Mouse (Mus musculus) stomach, embryonic 15.5 days (tissue): ENCODE measurements around the gene Nckap1l. TPM values are rescaled to one million over a fixed set of nuclear protein-coding genes. Genes with fewer than 3 reads are reported as not detected.
A peak's percentile ranks its signal among the peaks of the same experiment; 100 is the strongest.

ENCODE experiments used
- ATAC-seq: fragments of 200-750 bp; cut with Nextera tagmentation; 2 replicates; pipeline ENCODE4 v1.8.0; 2017; ENCODE audit warnings: low read depth, moderate number of reproducible peaks, moderate TSS enrichment; ENCODE audit not compliant: insufficient read depth, low FRiP score
- H3K27ac ChIP-seq: fragments of 300-500 bp; sonication (generic); 2 replicates; pipeline ENCODE4 v1.5.1; 2015; ENCODE audit warnings: mild to moderate bottlenecking, inconsistent platforms
- H3K27me3 ChIP-seq: fragments of 300-500 bp; sonication (generic); replicated peaks from 2 replicates; pipeline ENCODE4 v1.6.1; 2015; ENCODE audit warnings: inconsistent platforms
- H3K36me3 ChIP-seq: fragments of 300-500 bp; sonication (generic); 2 replicates; pipeline ENCODE4 v1.6.1; 2015; ENCODE audit warnings: inconsistent platforms
- H3K4me1 ChIP-seq: fragments of 300-500 bp; sonication (generic); 2 replicates; pipeline ENCODE4 v1.6.1; 2015; ENCODE audit warnings: inconsistent platforms
- H3K4me2 ChIP-seq: fragments of 300-500 bp; sonication (generic); 2 replicates; pipeline ENCODE4 v1.6.1; 2015; ENCODE audit warnings: mild to moderate bottlenecking, inconsistent platforms
- H3K4me3 ChIP-seq: fragments of 300-500 bp; sonication (generic); replicated peaks from 2 replicates; pipeline ENCODE4 v1.5.1; 2015; ENCODE audit warnings: inconsistent platforms
- H3K9ac ChIP-seq: fragments of 300-500 bp; sonication (generic); 2 replicates; pipeline ENCODE4 v1.6.1; 2015; ENCODE audit warnings: inconsistent platforms
- H3K9me3 ChIP-seq: fragments of 300-500 bp; sonication (generic); 2 replicates; pipeline ENCODE4 v1.6.1; 2016; ENCODE audit warnings: inconsistent platforms
- WGBS: fragments of 180-500 bp; shearing (Covaris S2); methylation state at CpG from one replicate; pipeline ENCODE4 v1.1.7; 2015; 5-methylcytosine and 5-hydroxymethylcytosine counted together
- polyA plus RNA-seq: library from polyadenylated mRNA; unstranded; fragments of >200 nt; fragmentation: Nextera tagmentation; extraction: Ambion mirVana; gene quantifications from 2 replicates; pipeline ENCODE4 v1.2.1, GENCODE M21; 2015

The Nckap1l gene
- polyA plus RNA-seq, 1 experiment from 2014 or later: 4.1 TPM

GRCm38 (mm10) chr15:103479080-103479606 lies 25.5 kb downstream of the Nckap1l start:
- Histone ChIP-seq H3K4me3 (no peak overlapping the region), H3K9ac (no peak overlapping the region), H3K4me1 (no peaks in the 10 kb centered on the region), H3K27me3 (no peaks in the 10 kb centered on the region), H3K36me3 (no peaks in the 10 kb centered on the region), H3K9me3 (no peaks in the 10 kb centered on the region), H3K4me2 (no peak overlapping the region), H3K27ac (no peak overlapping the region)
- ATAC-seq: peak; percentile 35; the same call in 1 of the 2 replicates
- 46% methylated on average over 1 of the region's 1 CpGs for WGBS

DNA sequence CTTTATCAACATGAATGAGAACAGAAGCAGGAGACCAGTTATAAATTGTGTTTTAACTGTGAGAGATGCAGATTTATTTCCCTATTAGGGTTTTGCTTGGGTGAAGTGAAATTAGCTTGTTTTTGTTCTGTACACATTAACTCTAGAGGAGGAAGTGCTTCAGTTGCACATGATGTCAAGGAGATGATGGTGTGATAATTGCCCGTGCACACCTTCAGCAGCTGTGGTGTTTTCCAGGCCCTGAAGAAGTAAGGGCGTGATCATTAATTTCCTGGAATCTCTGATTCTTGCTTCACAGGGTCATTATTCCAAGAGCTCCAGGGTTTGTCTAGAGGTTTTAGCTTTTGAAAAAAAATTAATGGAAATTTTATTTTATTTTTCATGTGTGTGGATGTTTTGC lies 26.5 kb downstream of the Nckap1l start:
- 62% methylated on average over 2 of the region's 2 CpGs for WGBS
- no peak for ATAC-seq
- no peaks in the 10 kb centered on the region for H3K36me3 ChIP-seq

DNA sequence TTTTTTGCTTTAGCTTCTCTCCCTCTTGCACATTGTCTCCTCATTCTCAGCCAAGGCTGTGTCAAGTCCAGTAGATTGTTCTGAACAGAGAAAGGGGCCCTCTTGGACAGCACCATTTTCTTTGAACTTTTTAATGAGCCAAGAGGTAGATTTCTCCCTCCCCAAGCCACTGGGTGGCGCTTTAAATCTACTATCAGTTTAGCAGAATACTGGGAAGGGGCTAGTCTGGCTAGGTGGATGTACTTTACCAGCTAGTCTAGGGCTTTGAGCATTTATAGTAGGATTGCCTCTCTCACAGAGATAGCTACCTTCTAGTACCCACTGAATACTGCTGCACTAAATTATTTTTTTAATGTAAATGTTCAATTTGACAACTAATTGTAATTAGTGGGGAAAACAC lies 28.9 kb downstream of the Nckap1l start:
- 0% methylated on average over 1 of the region's 1 CpGs for WGBS
- ATAC-seq: no peak

More for the DNA sequence above, 26.5 kb downstream of the Nckap1l start:
- H3K27me3 ChIP-seq: no peaks in the 10 kb centered on the region
- no peaks in the 10 kb centered on the region for H3K9me3 ChIP-seq
- H3K27ac ChIP-seq: no peak overlapping the region
- no peak overlapping the region for H3K4me2 ChIP-seq
- H3K4me3 ChIP-seq: no peak overlapping the region
- H3K4me1 ChIP-seq: no peaks in the 10 kb centered on the region
- no peak overlapping the region for H3K9ac ChIP-seq

DNA sequence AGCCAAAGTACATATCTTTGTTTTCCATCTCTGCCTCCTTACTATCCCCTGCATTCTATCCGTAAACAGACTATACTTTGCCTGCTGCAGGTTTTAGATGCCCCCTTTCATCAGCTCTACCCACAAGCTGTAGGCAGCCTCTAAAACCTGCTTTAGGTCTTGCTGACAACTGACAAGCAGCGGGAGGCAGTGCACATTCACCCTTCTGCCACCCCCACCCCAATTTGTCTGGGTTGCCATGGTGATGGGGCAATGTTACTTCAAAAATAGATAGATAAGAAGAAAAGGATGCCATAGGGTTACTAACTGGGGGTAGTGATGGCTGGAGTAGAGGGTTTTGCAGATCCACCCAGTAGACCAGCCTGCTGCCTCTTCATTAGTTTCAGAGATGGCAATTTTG lies 30.9 kb downstream of the Nckap1l start:
- Histone ChIP-seq H3K9ac (no peak overlapping the region), H3K4me1 (peaks cover 6% of the 10 kb centered on the region; the same call in 1 of the 2 replicates), H3K4me2 (no peak overlapping the region), H3K36me3 (no peaks in the 10 kb centered on the region), H3K9me3 (no peaks in the 10 kb centered on the region), H3K27ac (no peak overlapping the region), H3K4me3 (no peak overlapping the region), H3K27me3 (no peaks in the 10 kb centered on the region)
- no peak for ATAC-seq
- 55% methylated on average over 2 of the region's 2 CpGs for WGBS

More for the DNA sequence above, 28.9 kb downstream of the Nckap1l start:
- H3K4me1 ChIP-seq: no peaks in the 10 kb centered on the region
- no peak overlapping the region for H3K4me2 ChIP-seq
- no peak overlapping the region for H3K27ac ChIP-seq
- H3K9ac ChIP-seq: no peak overlapping the region
- no peaks in the 10 kb centered on the region for H3K9me3 ChIP-seq
- no peaks in the 10 kb centered on the region for H3K27me3 ChIP-seq
- no peaks in the 10 kb centered on the region for H3K36me3 ChIP-seq
- no peak overlapping the region for H3K4me3 ChIP-seq

DNA sequence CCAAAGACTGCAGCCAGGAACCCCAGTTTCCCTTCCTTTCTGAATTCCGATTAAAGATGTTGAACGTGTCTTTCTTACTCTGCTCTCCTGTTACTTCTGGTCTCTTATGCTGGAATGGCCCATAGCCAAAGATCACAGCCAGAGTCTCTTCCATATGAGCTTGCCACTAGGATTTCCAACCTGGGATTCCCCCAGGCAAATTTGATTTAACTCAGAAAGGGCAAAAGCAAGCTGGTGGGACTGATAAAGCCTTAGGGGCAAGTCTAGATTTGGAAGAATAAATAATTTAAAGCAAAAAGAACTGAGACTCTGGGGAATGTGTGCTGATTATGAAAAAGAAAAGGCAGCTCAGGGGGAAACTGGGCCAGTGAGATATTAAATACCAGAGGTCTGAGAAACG lies 31.5 kb downstream of the Nckap1l start:
- H3K4me1 ChIP-seq: peaks cover 6% of the 10 kb centered on the region; the same call in 1 of the 2 replicates
- WGBS: 66% methylated on average over 3 of the region's 3 CpGs
- H3K9ac ChIP-seq: no peak overlapping the region
- H3K4me2 ChIP-seq: no peak overlapping the region
- no peak overlapping the region for H3K4me3 ChIP-seq
- H3K27ac ChIP-seq: no peak overlapping the region
- H3K27me3 ChIP-seq: no peaks in the 10 kb centered on the region
- ATAC-seq: no peak
- no peaks in the 10 kb centered on the region for H3K9me3 ChIP-seq
- H3K36me3 ChIP-seq: no peaks in the 10 kb centered on the region

DNA sequence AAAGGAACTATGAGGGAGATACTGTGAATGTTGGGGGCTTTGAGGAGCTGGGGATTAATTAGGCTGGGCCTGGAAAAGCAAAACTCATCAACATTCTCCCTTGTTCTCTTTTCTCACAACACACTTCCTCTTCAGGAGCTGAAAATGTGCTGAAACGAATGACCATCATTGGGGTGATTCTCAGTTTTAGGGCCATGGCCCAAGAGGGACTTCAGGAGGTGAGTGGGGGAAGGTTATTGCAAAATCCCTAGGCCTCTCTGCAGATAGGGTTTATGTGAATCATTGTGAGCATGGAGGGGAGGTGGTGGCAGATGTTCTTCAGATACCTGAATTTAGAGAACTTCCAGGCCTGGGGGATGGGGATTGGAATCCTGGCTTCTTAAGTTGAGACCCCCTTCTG lies 33.1 kb downstream of the Nckap1l start:
- H3K9ac ChIP-seq: no peak overlapping the region
- no peak for ATAC-seq
- WGBS: 47% methylated on average over 1 of the region's 1 CpGs
- H3K4me2 ChIP-seq: no peak overlapping the region
- H3K27me3 ChIP-seq: no peaks in the 10 kb centered on the region
- H3K9me3 ChIP-seq: no peaks in the 10 kb centered on the region
- no peak overlapping the region for H3K27ac ChIP-seq
- H3K4me1 ChIP-seq: peaks cover 6% of the 10 kb centered on the region; the same call in 1 of the 2 replicates
- H3K4me3 ChIP-seq: no peak overlapping the region
- H3K36me3 ChIP-seq: no peaks in the 10 kb centered on the region

DNA sequence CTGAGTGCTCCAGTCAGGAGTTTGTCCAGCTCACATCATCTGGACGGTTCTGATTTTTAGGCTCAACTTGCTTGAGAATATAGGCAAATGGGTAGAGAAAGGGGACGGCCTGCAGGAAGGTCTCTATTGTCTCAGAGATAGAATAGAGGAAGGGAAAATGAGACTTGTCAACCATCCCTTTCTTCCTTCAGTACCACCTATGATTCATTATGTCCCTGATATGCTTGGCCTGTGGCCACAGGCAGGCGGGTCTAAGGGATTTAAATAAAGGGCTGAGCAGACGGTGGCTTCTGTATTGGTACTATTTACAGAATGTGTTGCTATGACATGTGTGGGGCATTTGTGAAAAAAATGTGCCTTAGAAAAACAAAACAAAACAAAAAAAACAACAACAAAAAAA lies 34.7 kb downstream of the Nckap1l start:
- H3K4me3 ChIP-seq: no peak overlapping the region
- peaks cover 6% of the 10 kb centered on the region; the same call in 1 of the 2 replicates for H3K4me1 ChIP-seq
- ATAC-seq: no peak
- 50% methylated on average over 4 of the region's 4 CpGs for WGBS
- no peak overlapping the region for H3K9ac ChIP-seq
- H3K27ac ChIP-seq: peak overlapping the region; percentile 40
- H3K27me3 ChIP-seq: no peaks in the 10 kb centered on the region
- no peaks in the 10 kb centered on the region for H3K9me3 ChIP-seq
- H3K4me2 ChIP-seq: no peak overlapping the region
- no peaks in the 10 kb centered on the region for H3K36me3 ChIP-seq

DNA sequence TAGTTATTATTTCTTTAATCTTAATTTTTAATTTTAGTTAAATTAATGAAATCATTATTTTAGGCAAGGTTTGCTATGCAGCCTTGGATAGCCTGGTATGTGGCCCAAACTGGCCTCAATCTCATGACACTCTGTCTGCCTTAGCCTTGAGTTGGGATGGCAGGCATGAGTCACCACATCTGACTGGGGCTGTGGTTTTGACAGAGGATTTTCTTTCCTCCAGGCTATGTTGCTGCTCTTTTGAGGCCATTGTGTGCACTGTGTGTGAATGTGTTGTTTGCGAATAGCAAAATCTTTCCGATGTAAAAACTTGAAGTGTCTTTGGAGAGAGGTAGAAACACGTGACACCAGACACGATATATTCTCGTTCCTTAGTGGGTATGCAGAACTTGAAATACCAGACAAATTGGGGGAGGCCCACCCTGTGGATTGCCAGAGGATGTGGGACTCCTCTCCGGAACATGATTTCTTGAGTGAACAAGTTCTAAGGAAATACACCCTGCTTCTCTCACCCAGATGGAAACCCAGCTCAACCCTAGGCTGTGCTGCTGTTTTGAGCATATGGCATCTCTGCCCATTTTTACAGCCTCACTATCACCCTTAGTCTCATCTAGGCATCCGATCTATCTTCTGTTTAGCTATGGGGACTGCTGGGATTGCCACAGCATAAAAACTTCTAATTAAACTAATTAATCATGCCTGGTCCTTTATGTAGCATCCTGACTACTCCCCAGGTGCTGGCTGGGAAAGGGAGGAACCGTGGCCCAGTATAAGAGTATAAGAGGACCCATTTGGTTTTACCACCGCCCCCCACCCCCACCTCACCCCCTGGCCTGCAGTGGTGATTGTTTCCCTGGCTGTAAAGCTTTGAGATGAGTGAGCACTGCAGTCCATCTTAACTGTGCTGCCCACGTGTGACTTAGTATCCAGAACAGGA lies 42.9 kb downstream of the Nckap1l start:
- 70% methylated on average over 10 of the region's 10 CpGs for WGBS
- Histone ChIP-seq H3K9ac (no peak overlapping the region), H3K27me3 (no peaks in the 10 kb centered on the region), H3K4me3 (no peak overlapping the region), H3K27ac (no peak overlapping the region), H3K4me1 (no peaks in the 10 kb centered on the region), H3K36me3 (no peaks in the 10 kb centered on the region), H3K4me2 (no peak overlapping the region), H3K9me3 (no peaks in the 10 kb centered on the region)
- ATAC-seq: no peak

GRCm38 (mm10) chr15:103498157-103498556 lies 44.6 kb downstream of the Nckap1l start:
- Histone ChIP-seq H3K4me3 (no peak overlapping the region), H3K27me3 (peaks cover under 1% of the 10 kb centered on the region; the same call in 1 of the 2 replicates), H3K4me2 (no peak overlapping the region), H3K4me1 (peaks cover 1% of the 10 kb centered on the region; the same call in 1 of the 2 replicates), H3K9me3 (no peaks in the 10 kb centered on the region), H3K27ac (no peak overlapping the region), H3K36me3 (no peaks in the 10 kb centered on the region), H3K9ac (no peak overlapping the region)
- ATAC-seq: no peak
- WGBS: 34% methylated on average over 3 of the region's 3 CpGs

- no peak overlapping the region for H3K4me2 ChIP-seq
- no peaks in the 10 kb centered on the region for H3K9me3 ChIP-seq
- peaks cover 7% of the 10 kb centered on the region; the same call in 1 of the 2 replicates for H3K4me1 ChIP-seq
- H3K27ac ChIP-seq: no peak overlapping the region
- H3K4me3 ChIP-seq: no peak overlapping the region
- no peaks in the 10 kb centered on the region for H3K36me3 ChIP-seq
- 89% methylated on average over 1 of the region's 1 CpGs for WGBS
- no peak for ATAC-seq
- peaks cover 22% of the 10 kb centered on the region for H3K27me3 ChIP-seq
- H3K9ac ChIP-seq: no peak overlapping the region
These were observed 47.1 kb downstream of the Nckap1l start for GRCm38 (mm10) chr15:103500723-103501122.

- H3K9me3 ChIP-seq: no peaks in the 10 kb centered on the region
- ATAC-seq: no peak
- no peak overlapping the region for H3K4me2 ChIP-seq
- H3K9ac ChIP-seq: no peak overlapping the region
- peaks cover 7% of the 10 kb centered on the region; the same call in 1 of the 2 replicates for H3K4me1 ChIP-seq
- H3K4me3 ChIP-seq: no peak overlapping the region
- H3K36me3 ChIP-seq: no peaks in the 10 kb centered on the region
- peaks cover 22% of the 10 kb centered on the region for H3K27me3 ChIP-seq
- WGBS: 37% methylated on average over 2 of the region's 2 CpGs
- H3K27ac ChIP-seq: no peak overlapping the region
These were observed 47.6 kb downstream of the Nckap1l start for GRCm38 (mm10) chr15:103501186-103501585.
